Mouse (Mus musculus) cortical plate, adult 2 months (tissue): ENCODE data around the gene Fam136a. TPM values are rescaled to one million over a fixed set of nuclear protein-coding genes. Genes with fewer than 3 reads are reported as not detected.

ENCODE experiments used
- H3K27ac ChIP-seq: fragments of 200-500 bp; 2 replicates; pipeline ENCODE4 v1.5.1; 2012; ENCODE audit warnings: low read length, control low read depth, inconsistent platforms; ENCODE audit not compliant: insufficient read depth
- H3K4me1 ChIP-seq: fragments of 200-500 bp; 2 replicates; pipeline ENCODE4 v1.6.1; 2011; ENCODE audit warnings: low read length; ENCODE audit not compliant: control insufficient read depth, insufficient read depth
- H3K4me3 ChIP-seq: fragments of 200-500 bp; 2 replicates; pipeline ENCODE4 v1.5.1; 2011; ENCODE audit warnings: mild to moderate bottlenecking, low read length, control low read depth; ENCODE audit not compliant: insufficient read depth
- CTCF ChIP-seq: fragments of 200-500 bp; IDR thresholded peaks from 2 replicates; pipeline ENCODE4 v1.5.1; 2011; ENCODE audit warnings: mild to moderate bottlenecking, control low read depth, low read length; ENCODE audit not compliant: insufficient read depth; ENCODE audit errors: extremely low read depth
- POLR2A ChIP-seq: fragments of 200-500 bp; IDR thresholded peaks from 2 replicates; pipeline ENCODE4 v1.6.1; 2011; ENCODE audit warnings: mild to moderate bottlenecking, low read length, control low read depth; ENCODE audit not compliant: insufficient read depth; ENCODE audit errors: extremely low read depth
- polyA plus RNA-seq: library from polyadenylated mRNA; depleted of rRNA; stranded (reverse); fragments of >200 nt; gene quantifications from 2 replicates; pipeline ENCODE4 v1.2.3, GENCODE M21; 2012; rRNA removed

Gene Fam136a
- polyA plus RNA-seq, 1 experiment: 24.8 TPM

- peak overlapping the region; percentile 74 for H3K4me3 ChIP-seq
- TF ChIP-seq POLR2A (no peak), CTCF (no peak)
- H3K27ac ChIP-seq: no peak overlapping the region
- peaks cover 3% of the 10 kb centered on the region; the same call in 1 of the 2 replicates for H3K4me1 ChIP-seq
These were observed 37.5 kb downstream of the Fam136a start for GRCm38 (mm10) chr6:86402681-86403607.

- Histone ChIP-seq H3K4me3 (peak overlapping the region; percentile 74; the same call in 1 of the 2 replicates), H3K4me1 (peaks cover 3% of the 10 kb centered on the region; the same call in 1 of the 2 replicates), H3K27ac (no peak overlapping the region)
- TF ChIP-seq POLR2A (no peak), CTCF (no peak)
These were observed 38.3 kb downstream of the Fam136a start for GRCm38 (mm10) chr6:86403728-86404099.

DNA sequence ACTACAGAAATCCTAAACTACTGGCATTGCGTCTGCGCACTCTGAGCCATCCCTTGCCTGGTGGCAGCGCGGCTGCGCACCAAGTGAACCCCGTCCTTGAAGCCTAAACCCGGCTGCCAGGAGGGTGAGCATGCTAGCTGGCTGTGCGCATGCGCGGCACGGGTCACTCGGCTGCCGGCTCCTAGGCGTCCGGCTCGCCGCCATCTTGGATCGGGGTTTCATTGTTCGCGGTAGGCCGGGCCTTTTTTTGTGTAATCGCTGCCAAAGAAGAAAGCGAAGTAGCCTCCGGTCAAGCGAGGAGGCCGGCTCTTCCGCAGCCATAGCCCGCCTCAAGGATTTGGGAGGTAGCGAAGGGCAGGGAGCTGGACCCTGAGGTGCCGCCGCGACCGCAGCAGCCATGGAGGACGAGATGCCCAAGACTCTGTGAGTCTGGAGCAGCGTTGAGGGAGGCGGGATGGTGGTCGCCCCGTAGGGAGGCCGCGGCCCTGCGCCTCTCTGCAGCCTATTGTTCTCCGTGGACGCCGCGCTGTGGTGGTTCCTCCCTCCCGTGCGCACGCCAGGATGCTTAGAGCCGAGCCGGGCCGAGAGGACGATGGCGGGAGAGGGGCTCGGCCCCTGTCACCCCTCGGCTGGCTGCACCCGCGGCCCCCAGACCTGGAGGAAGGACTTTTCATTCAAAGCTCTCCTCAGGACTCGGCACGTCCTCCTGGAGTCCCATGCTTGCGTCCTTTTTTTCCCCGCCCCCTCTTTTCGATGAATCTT is 38.8 kb downstream of the Fam136a start, which contains the start of gene Tia1:
Gene Tia1 (plus strand): TSS at position 120 of the 762 bp plus-strand sequence.
- TF ChIP-seq POLR2A: peak; percentile 69
- TF ChIP-seq CTCF: no peak
- H3K4me1 ChIP-seq: peaks cover 3% of the 10 kb centered on the region; the same call in 1 of the 2 replicates

GRCm38 (mm10) chr6:86404996-86405395 is 39.5 kb downstream of the Fam136a start:
- Histone ChIP-seq H3K27ac (0 out of 2 replicates have a peak overlapping the region, but pooled peaks have one; percentile 8), H3K4me1 (peaks cover 3% of the 10 kb centered on the region; the same call in 1 of the 2 replicates), H3K4me3 (peak overlapping the region; percentile 74)
- TF ChIP-seq CTCF (no peak), POLR2A (no peak)

More for the DNA sequence above, 38.8 kb downstream of the Fam136a start, which contains the start of gene Tia1:
- peak within 1 kb of the TSS; percentile 74 for H3K4me3 ChIP-seq
- H3K27ac ChIP-seq: peak within 1 kb of the TSS; percentile 93

- peaks cover 3% of the 10 kb centered on the region; the same call in 1 of the 2 replicates for H3K4me1 ChIP-seq
- no peak overlapping the region for H3K27ac ChIP-seq
- no peak for TF ChIP-seq POLR2A
- no peak for TF ChIP-seq CTCF
- H3K4me3 ChIP-seq: no peak overlapping the region; the same call in 1 of the 2 replicates
These were observed 40.9 kb downstream of the Fam136a start for GRCm38 (mm10) chr6:86406306-86406705.

GRCm38 (mm10) chr6:86418711-86419110 is 53.3 kb downstream of the Fam136a start:
- no peaks in the 10 kb centered on the region for H3K4me1 ChIP-seq
- TF ChIP-seq POLR2A (no peak), CTCF (no peak)
- no peak overlapping the region for H3K27ac ChIP-seq

GRCm38 (mm10) chr6:86419239-86419638 is 53.8 kb downstream of the Fam136a start:
- no peak overlapping the region for H3K4me3 ChIP-seq
- no peaks in the 10 kb centered on the region for H3K4me1 ChIP-seq
- H3K27ac ChIP-seq: no peak overlapping the region

More at GRCm38 (mm10) chr6:86418711-86419110, 53.3 kb downstream of the Fam136a start:
- no peak overlapping the region for H3K4me3 ChIP-seq

More at GRCm38 (mm10) chr6:86419239-86419638, 53.8 kb downstream of the Fam136a start:
- TF ChIP-seq POLR2A (no peak), CTCF (no peak)

Other genes starting within 250 kb of the Fam136a start
- 14.0 and 18.6 TPM in 2 replicates for gene Tgfa, start 170.4 kb upstream of the Fam136a start, polyA plus RNA-seq
- 60.5 and 72.1 TPM in 2 replicates for gene Snrpg, start 5.7 kb downstream of the Fam136a start, polyA plus RNA-seq
- 64.9 and 67.2 TPM in 2 replicates for gene Pcyox1, start 31.5 kb downstream of the Fam136a start, polyA plus RNA-seq
- 122 and 144 TPM in 2 replicates for gene Tia1, start 38.6 kb downstream of the Fam136a start, polyA plus RNA-seq
- gene Gm44790, start 61.0 kb downstream of the Fam136a start, polyA plus RNA-seq: 1.0 and 1.5 TPM in 2 replicates
- gene C87436, start 72.7 kb downstream of the Fam136a start, polyA plus RNA-seq: 21.6 and 21.8 TPM in 2 replicates
- 158 and 165 TPM in 2 replicates for gene Pcbp1, start 160.7 kb downstream of the Fam136a start, polyA plus RNA-seq